Mouse (Mus musculus): ENCODE results near the gene Clec10a.
"Not testable (repeated sequence)": the region's sequence is repeated elsewhere in the genome, so short reads cannot be mapped to it uniquely, and the experiment has no call there.

- not testable (repeated sequence) for TF ChIP-seq CTCF (IDR thresholded peaks at IDR 0.05; ENCODE audit: borderline replicate concordance, insufficient read depth, low read length); POLR2A (IDR thresholded peaks at IDR 0.05; ENCODE audit: low read depth, low read length)
These were observed 20.1 kb upstream of the Clec10a start for GRCm38 (mm10) chr11:70135925-70136324.

All from embryonic fibroblast, embryonic 13.5 days (primary cell).